Mouse (Mus musculus) spleen, postnatal 4 days (tissue): ENCODE data around the gene Ranbp3l.
A peak's percentile ranks its signal among the peaks of the same experiment; 100 is the strongest.

ENCODE experiments used
- DNase-seq, 2 experiments: peaks; one replicate each; pipeline ENCODE4 v3.0.0; 2022; ENCODE audit warnings: low spot score in 2 of 2

Gene Ranbp3l

GRCm38 (mm10) chr15:9093598-9094365 is 126.0 kb downstream of the Ranbp3l start:
- no peak for DNase-seq

GRCm38 (mm10) chr15:9094366-9094750 is 126.6 kb downstream of the Ranbp3l start:
- peak in 1 of 2 experiments; percentile 34 for DNase-seq

GRCm38 (mm10) chr15:9096865-9097264 is 129.1 kb downstream of the Ranbp3l start:
- DNase-seq = no peak

GRCm38 (mm10) chr15:9100446-9101077 is 132.8 kb downstream of the Ranbp3l start:
- peak in 1 of 2 experiments; percentile 29 for DNase-seq

GRCm38 (mm10) chr15:9106303-9107074 is 138.7 kb downstream of the Ranbp3l start:
- no peak for DNase-seq

GRCm38 (mm10) chr15:9110526-9111347 is 143.0 kb downstream of the Ranbp3l start:
- peak in 1 of 2 experiments; percentile 19 for DNase-seq

- DNase-seq = no peak
Measured at GRCm38 (mm10) chr15:9111648-9112047, 143.9 kb downstream of the Ranbp3l start.

- DNase-seq = no peak
Measured at GRCm38 (mm10) chr15:9113556-9113955, 145.8 kb downstream of the Ranbp3l start.

- no peak for DNase-seq
Measured at GRCm38 (mm10) chr15:9114131-9114530, 146.4 kb downstream of the Ranbp3l start.

GRCm38 (mm10) chr15:9114599-9114998 is 146.8 kb downstream of the Ranbp3l start:
- DNase-seq = no peak
